Mouse (Mus musculus) cerebellum, postnatal 10 days (tissue): ENCODE measurements around the gene Fam172a.

Source experiments
- DNase-seq, 2 experiments: peaks; one replicate each; pipeline ENCODE4 v3.0.0; 2021; ENCODE audit warnings: mixed read lengths in 2 of 2

The Fam172a gene

GRCm38 (mm10) chr13:78200991-78201870, 499.4 kb downstream of the Fam172a start:
- peak; percentile 97 to 98 for DNase-seq

GRCm38 (mm10) chr13:78201871-78202565, 500.2 kb downstream of the Fam172a start:
- peak; percentile 37 for DNase-seq

GRCm38 (mm10) chr13:78202574-78203347, 500.9 kb downstream of the Fam172a start:
- peak; percentile 73 to 77 for DNase-seq

- peak; percentile 88 to 91 for DNase-seq
Observed at GRCm38 (mm10) chr13:78203348-78204061, 501.7 kb downstream of the Fam172a start.

- peak in 1 of 2 experiments; percentile 1 for DNase-seq
Observed at GRCm38 (mm10) chr13:78205426-78205825, 503.6 kb downstream of the Fam172a start.

GRCm38 (mm10) chr13:78206891-78207430, 505.1 kb downstream of the Fam172a start:
- no peak for DNase-seq

- DNase-seq: peak; percentile 62 to 70
Observed at GRCm38 (mm10) chr13:78207796-78208645, 506.2 kb downstream of the Fam172a start.

- DNase-seq: no peak
Observed at GRCm38 (mm10) chr13:78208689-78209410, 507.0 kb downstream of the Fam172a start.

- no peak for DNase-seq
Observed at GRCm38 (mm10) chr13:78209611-78210028, 507.8 kb downstream of the Fam172a start.

- DNase-seq: peak; percentile 68 to 72
Observed at GRCm38 (mm10) chr13:78210029-78210747, 508.4 kb downstream of the Fam172a start.

GRCm38 (mm10) chr13:78210748-78211089, 508.9 kb downstream of the Fam172a start:
- DNase-seq: no peak

GRCm38 (mm10) chr13:78211231-78212010, 509.6 kb downstream of the Fam172a start:
- DNase-seq: no peak

GRCm38 (mm10) chr13:78212111-78212510, 510.3 kb downstream of the Fam172a start:
- no peak for DNase-seq

- DNase-seq: no peak
Observed at GRCm38 (mm10) chr13:78213155-78213554, 511.3 kb downstream of the Fam172a start.

- DNase-seq: no peak
Observed at GRCm38 (mm10) chr13:78215223-78215622, 513.4 kb downstream of the Fam172a start.
